Mouse (Mus musculus): ENCODE results near the gene Hace1. TPM values are rescaled to one million over a fixed set of nuclear protein-coding genes. Genes with fewer than 3 reads are reported as not detected.
A peak's percentile ranks its signal among the peaks of the same experiment; 100 is the strongest.

Hace1 gene
- polyA plus RNA-seq, 1 experiment from 2014 or later = 25.2 TPM

GRCm38 (mm10) chr10:45676796-45677195, 99.2 kb downstream of the Hace1 start:
- Histone ChIP-seq H3K9ac (ENCODE audit: low read length) (no peak overlapping the region), H3K27ac (ENCODE audit: low read depth, low read length) (no peak overlapping the region), H3K36me3 (ENCODE audit: control insufficient read depth, insufficient read depth, low read length) (no peaks in the 10 kb centered on the region), H3K9me3 (ENCODE audit: control insufficient read depth, low read length) (no peaks in the 10 kb centered on the region), H3K4me1 (ENCODE audit: control insufficient read depth, insufficient read depth, low read length) (no peaks in the 10 kb centered on the region), H3K4me2 (no peak overlapping the region), H3K4me3 (ENCODE audit: low read depth, low read length) (no peak overlapping the region), H3K27me3 (ENCODE audit: control insufficient read depth, insufficient read depth, low read length) (no peaks in the 10 kb centered on the region)
- no peak for DNase-seq (ENCODE audit: low spot score, missing footprints)
- no peak for ATAC-seq (ENCODE audit: low FRiP score)

DNA sequence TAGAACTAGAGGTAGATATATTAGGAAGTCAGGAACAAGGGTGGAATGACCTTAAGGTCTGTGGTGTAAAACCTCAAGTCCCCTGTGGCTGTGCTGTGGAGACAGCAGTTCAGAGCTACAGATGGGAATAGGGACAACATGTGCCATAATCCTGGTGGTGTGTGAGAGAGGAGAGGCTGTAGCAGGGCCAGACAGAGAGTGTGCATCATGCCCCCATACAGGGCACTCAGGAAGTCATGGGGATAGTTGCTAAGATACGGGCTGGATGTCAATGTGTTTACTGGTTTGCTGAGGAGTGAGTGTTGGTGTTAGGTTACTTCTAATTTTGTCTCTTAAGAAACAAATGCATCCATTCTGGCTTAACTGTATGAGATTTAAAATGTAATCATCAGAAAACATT, 108.6 kb downstream of the Hace1 start:
- Histone ChIP-seq H3K27me3 (ENCODE audit: control insufficient read depth, insufficient read depth, low read length) (no peaks in the 10 kb centered on the region), H3K27ac (ENCODE audit: low read depth, low read length) (no peak overlapping the region), H3K4me2 (no peak overlapping the region), H3K4me3 (ENCODE audit: low read depth, low read length) (no peak overlapping the region), H3K4me1 (ENCODE audit: control insufficient read depth, insufficient read depth, low read length) (no peaks in the 10 kb centered on the region), H3K36me3 (ENCODE audit: control insufficient read depth, insufficient read depth, low read length) (no peaks in the 10 kb centered on the region), H3K9ac (ENCODE audit: low read length) (no peak overlapping the region), H3K9me3 (ENCODE audit: control insufficient read depth, low read length) (no peaks in the 10 kb centered on the region)
- ATAC-seq (ENCODE audit: low FRiP score) (no peak), DNase-seq (ENCODE audit: low spot score, missing footprints) (no peak)
- 78% methylated on average over 1 of the region's 1 CpGs for WGBS

- no peaks in the 10 kb centered on the region for H3K9me3 ChIP-seq (ENCODE audit: control insufficient read depth, low read length)
- H3K9ac ChIP-seq (ENCODE audit: low read length) = no peak overlapping the region
- ATAC-seq (ENCODE audit: low FRiP score) (no peak), DNase-seq (ENCODE audit: low spot score, missing footprints) (no peak)
- no peak overlapping the region for H3K4me3 ChIP-seq (ENCODE audit: low read depth, low read length)
- H3K27me3 ChIP-seq (ENCODE audit: control insufficient read depth, insufficient read depth, low read length) = no peaks in the 10 kb centered on the region
- no peaks in the 10 kb centered on the region for H3K36me3 ChIP-seq (ENCODE audit: control insufficient read depth, insufficient read depth, low read length)
- H3K4me2 ChIP-seq = no peak overlapping the region
- H3K27ac ChIP-seq (ENCODE audit: low read depth, low read length) = no peak overlapping the region
- H3K4me1 ChIP-seq (ENCODE audit: control insufficient read depth, insufficient read depth, low read length) = no peaks in the 10 kb centered on the region
Observed at GRCm38 (mm10) chr10:45694931-45695330, 117.3 kb downstream of the Hace1 start.

GRCm38 (mm10) chr10:45695522-45695921, 117.9 kb downstream of the Hace1 start:
- H3K36me3 ChIP-seq (ENCODE audit: control insufficient read depth, insufficient read depth, low read length) = no peaks in the 10 kb centered on the region
- ATAC-seq (ENCODE audit: low FRiP score) (no peak), DNase-seq (ENCODE audit: low spot score, missing footprints) (peak; percentile 78)
- H3K4me1 ChIP-seq (ENCODE audit: control insufficient read depth, insufficient read depth, low read length) = no peaks in the 10 kb centered on the region
- no peak overlapping the region for H3K4me2 ChIP-seq
- no peak overlapping the region for H3K27ac ChIP-seq (ENCODE audit: low read depth, low read length)
- H3K9me3 ChIP-seq (ENCODE audit: control insufficient read depth, low read length) = no peaks in the 10 kb centered on the region
- WGBS = 97% methylated on average over 1 of the region's 1 CpGs
- H3K4me3 ChIP-seq (ENCODE audit: low read depth, low read length) = no peak overlapping the region
- no peak overlapping the region for H3K9ac ChIP-seq (ENCODE audit: low read length)
- H3K27me3 ChIP-seq (ENCODE audit: control insufficient read depth, insufficient read depth, low read length) = no peaks in the 10 kb centered on the region

DNA sequence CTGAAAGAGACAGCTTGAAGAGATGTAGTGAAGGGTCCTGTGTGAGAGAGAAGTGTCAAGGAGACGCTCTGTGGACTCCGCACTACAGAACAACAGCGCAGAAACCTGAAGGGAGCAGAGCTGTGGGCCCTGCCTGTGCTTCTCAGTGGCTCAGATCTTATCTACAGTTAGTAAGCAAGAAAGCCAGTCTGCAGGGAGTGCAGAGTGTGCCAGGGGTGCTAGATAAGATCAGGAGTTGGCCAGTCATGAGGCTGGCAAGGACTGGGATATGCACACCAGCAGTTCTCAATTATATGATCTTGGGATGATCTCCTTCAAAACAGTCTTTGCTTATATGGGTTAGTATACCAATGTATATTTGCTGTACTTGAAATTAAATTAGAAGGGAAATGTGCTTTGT, 121.3 kb downstream of the Hace1 start:
- H3K4me3 ChIP-seq (ENCODE audit: low read depth, low read length) = no peak overlapping the region
- no peaks in the 10 kb centered on the region for H3K36me3 ChIP-seq (ENCODE audit: control insufficient read depth, insufficient read depth, low read length)
- 85% methylated on average over 3 of the region's 3 CpGs for WGBS
- ATAC-seq (ENCODE audit: low FRiP score) (no peak), DNase-seq (ENCODE audit: low spot score, missing footprints) (no peak)
- no peaks in the 10 kb centered on the region for H3K27me3 ChIP-seq (ENCODE audit: control insufficient read depth, insufficient read depth, low read length)
- no peaks in the 10 kb centered on the region for H3K4me1 ChIP-seq (ENCODE audit: control insufficient read depth, insufficient read depth, low read length)
- no peak overlapping the region for H3K4me2 ChIP-seq
- H3K9me3 ChIP-seq (ENCODE audit: control insufficient read depth, low read length) = no peaks in the 10 kb centered on the region
- H3K9ac ChIP-seq (ENCODE audit: low read length) = no peak overlapping the region
- no peak overlapping the region for H3K27ac ChIP-seq (ENCODE audit: low read depth, low read length)

GRCm38 (mm10) chr10:45706849-45707248, 129.2 kb downstream of the Hace1 start:
- Histone ChIP-seq H3K4me3 (ENCODE audit: low read depth, low read length) (no peak overlapping the region), H3K4me2 (no peak overlapping the region), H3K9me3 (ENCODE audit: control insufficient read depth, low read length) (no peaks in the 10 kb centered on the region), H3K27me3 (ENCODE audit: control insufficient read depth, insufficient read depth, low read length) (no peaks in the 10 kb centered on the region), H3K36me3 (ENCODE audit: control insufficient read depth, insufficient read depth, low read length) (no peaks in the 10 kb centered on the region), H3K4me1 (ENCODE audit: control insufficient read depth, insufficient read depth, low read length) (no peaks in the 10 kb centered on the region), H3K9ac (ENCODE audit: low read length) (no peak overlapping the region), H3K27ac (ENCODE audit: low read depth, low read length) (no peak overlapping the region)
- WGBS = 95% methylated on average over 2 of the region's 2 CpGs
- ATAC-seq (ENCODE audit: low FRiP score) = no peak
- peak; percentile 26 for DNase-seq (ENCODE audit: low spot score, missing footprints)

DNA sequence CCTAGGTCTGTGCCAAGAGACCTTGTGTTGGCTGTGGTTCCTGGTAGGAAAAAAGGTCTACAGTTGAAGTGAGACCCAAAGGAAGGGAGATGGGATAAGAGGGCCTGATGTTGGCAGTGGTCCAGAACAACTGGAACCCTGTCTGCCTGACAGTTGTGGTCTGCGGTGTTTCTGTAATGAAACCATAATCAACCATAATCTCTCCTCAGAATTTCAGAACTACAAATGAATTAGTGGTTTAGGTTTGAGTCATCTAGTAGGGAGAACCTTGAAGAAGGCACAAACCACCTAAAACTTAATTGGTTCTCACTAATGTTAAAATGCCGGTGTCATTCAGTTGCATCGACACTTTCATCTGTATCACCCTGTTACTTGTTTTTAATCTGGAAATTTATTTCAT, 133.2 kb downstream of the Hace1 start:
- ATAC-seq (ENCODE audit: low FRiP score) = no peak
- Histone ChIP-seq H3K27me3 (ENCODE audit: control insufficient read depth, insufficient read depth, low read length) (no peaks in the 10 kb centered on the region), H3K9ac (ENCODE audit: low read length) (no peak overlapping the region), H3K36me3 (ENCODE audit: control insufficient read depth, insufficient read depth, low read length) (no peaks in the 10 kb centered on the region), H3K4me1 (ENCODE audit: control insufficient read depth, insufficient read depth, low read length) (no peaks in the 10 kb centered on the region), H3K4me3 (ENCODE audit: low read depth, low read length) (no peak overlapping the region), H3K4me2 (no peak overlapping the region), H3K9me3 (ENCODE audit: control insufficient read depth, low read length) (no peaks in the 10 kb centered on the region), H3K27ac (ENCODE audit: low read depth, low read length) (no peak overlapping the region)
- 95% methylated on average over 3 of the region's 3 CpGs for WGBS
- DNase-seq (ENCODE audit: low spot score, missing footprints) = no peak

DNA sequence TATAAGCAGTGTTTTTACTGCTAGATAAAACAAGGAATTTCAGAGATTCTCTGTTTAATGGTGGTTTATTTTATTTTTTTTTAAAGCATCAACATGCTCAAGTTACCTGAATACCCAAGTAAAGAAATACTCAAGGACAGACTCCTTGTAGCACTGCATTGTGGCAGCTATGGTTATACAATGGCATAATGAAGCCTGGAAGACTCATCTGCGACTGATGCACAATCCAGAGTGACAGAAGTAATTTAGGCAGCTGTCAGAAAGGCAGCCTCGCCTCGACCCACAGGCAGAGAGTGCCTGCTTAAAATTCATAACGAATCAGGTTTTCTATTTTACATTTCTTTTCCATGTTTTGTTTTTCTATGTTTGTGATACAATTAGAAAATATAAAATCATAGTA, 133.7 kb downstream of the Hace1 start:
- Histone ChIP-seq H3K4me2 (no peak overlapping the region), H3K36me3 (ENCODE audit: control insufficient read depth, insufficient read depth, low read length) (no peaks in the 10 kb centered on the region), H3K4me1 (ENCODE audit: control insufficient read depth, insufficient read depth, low read length) (no peaks in the 10 kb centered on the region), H3K4me3 (ENCODE audit: low read depth, low read length) (no peak overlapping the region), H3K27ac (ENCODE audit: low read depth, low read length) (no peak overlapping the region), H3K9me3 (ENCODE audit: control insufficient read depth, low read length) (no peaks in the 10 kb centered on the region), H3K9ac (ENCODE audit: low read length) (no peak overlapping the region), H3K27me3 (ENCODE audit: control insufficient read depth, insufficient read depth, low read length) (no peaks in the 10 kb centered on the region)
- ATAC-seq (ENCODE audit: low FRiP score) = peak; percentile 42; the same call in 1 of the 2 replicates
- 38% methylated on average over 4 of the region's 4 CpGs for WGBS
- no peak for DNase-seq (ENCODE audit: low spot score, missing footprints)

All from midbrain, embryonic 11.5 days (tissue).